Mouse (Mus musculus) midbrain, embryonic 14.5 days (tissue): ENCODE results near the gene Mycbp2. TPM values are rescaled to one million over a fixed set of nuclear protein-coding genes. Genes with fewer than 3 reads are reported as not detected.

Experiments used
- ATAC-seq: fragments of 200-750 bp; cut with Nextera tagmentation; 2 replicates; pipeline ENCODE4 v1.8.0; 2017; ENCODE audit warnings: moderate number of reproducible peaks, moderate library complexity; ENCODE audit not compliant: low FRiP score, low TSS enrichment
- DNase-seq: peaks from one replicate; pipeline ENCODE4 v3.0.0-alpha.2; 2015
- H3K27ac ChIP-seq: fragments of 300-500 bp; sonication (generic); replicated peaks from 2 replicates; pipeline ENCODE4 v1.5.1; 2014; ENCODE audit warnings: mild to moderate bottlenecking, low read depth, low read length, moderate library complexity
- H3K27me3 ChIP-seq: fragments of 300-500 bp; sonication (generic); 2 replicates; pipeline ENCODE4 v1.6.1; 2014; ENCODE audit warnings: low read length, control low read depth, mixed read lengths; ENCODE audit not compliant: control insufficient read depth, insufficient read depth
- H3K36me3 ChIP-seq: fragments of 300-500 bp; sonication (generic); 2 replicates; pipeline ENCODE4 v1.6.1; 2014; ENCODE audit warnings: low read length, control low read depth; ENCODE audit not compliant: control insufficient read depth, insufficient read depth
- H3K4me1 ChIP-seq: fragments of 300-500 bp; sonication (generic); 2 replicates; pipeline ENCODE4 v1.6.1; 2014; ENCODE audit warnings: mild to moderate bottlenecking, antibody characterized with exemption, low read length, control low read depth; ENCODE audit not compliant: control insufficient read depth, insufficient read depth
- H3K4me2 ChIP-seq: fragments of 300-500 bp; sonication (generic); 2 replicates; pipeline ENCODE4 v1.6.1; 2014; ENCODE audit warnings: mild to moderate bottlenecking, low read length, moderate library complexity
- H3K4me3 ChIP-seq: fragments of 300-500 bp; sonication (generic); replicated peaks from 2 replicates; pipeline ENCODE4 v1.5.1; 2014; ENCODE audit warnings: low read depth, low read length
- H3K9ac ChIP-seq: fragments of 300-500 bp; sonication (generic); replicated peaks from 2 replicates; pipeline ENCODE4 v1.6.1; 2014; ENCODE audit warnings: mild to moderate bottlenecking, low read length, moderate library complexity
- H3K9me3 ChIP-seq: fragments of 300-500 bp; sonication (generic); 2 replicates; pipeline ENCODE4 v1.6.1; 2016; ENCODE audit warnings: low read length, control low read depth, mixed read lengths; ENCODE audit not compliant: control insufficient read depth
- WGBS: fragments of 180-500 bp; shearing (Covaris S2); extraction: QIAGEN DNeasy Blood & Tissue Kit; methylation state at CpG from one replicate; pipeline ENCODE4 v1.1.7; 2014; 5-methylcytosine and 5-hydroxymethylcytosine counted together
- polyA plus RNA-seq: library from polyadenylated mRNA; unstranded; fragments of >200 nt; fragmentation: Nextera tagmentation; extraction: Ambion mirVana; gene quantifications from 2 replicates; pipeline ENCODE4 v1.2.1, GENCODE M21; 2014

Mycbp2 gene
- polyA plus RNA-seq, 1 experiment from 2014 or later: 77.6 TPM

DNA sequence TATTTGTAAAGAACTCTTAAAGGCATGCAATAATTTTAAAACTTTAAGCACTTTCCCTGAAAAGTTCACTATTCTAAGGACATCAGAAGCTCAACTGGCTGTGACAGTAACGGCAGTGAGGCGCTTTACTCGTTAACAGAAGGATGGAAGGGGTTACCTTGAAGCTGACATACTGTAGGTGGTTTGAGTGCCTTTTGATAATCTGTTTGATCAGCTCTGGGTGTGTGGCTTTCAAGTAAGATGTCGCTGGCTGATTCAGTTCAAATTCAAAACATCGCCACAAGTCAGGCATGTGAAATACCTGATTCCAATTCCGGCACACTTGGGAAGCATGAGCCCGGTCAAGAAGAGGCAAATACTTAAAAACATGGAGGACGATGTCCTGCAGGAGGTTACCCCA lies 251.6 kb downstream of the Mycbp2 start:
- ATAC-seq: no peak
- peaks cover 38% of the 10 kb centered on the region for H3K36me3 ChIP-seq
- WGBS: 90% methylated on average over 8 of the region's 8 CpGs

DNA sequence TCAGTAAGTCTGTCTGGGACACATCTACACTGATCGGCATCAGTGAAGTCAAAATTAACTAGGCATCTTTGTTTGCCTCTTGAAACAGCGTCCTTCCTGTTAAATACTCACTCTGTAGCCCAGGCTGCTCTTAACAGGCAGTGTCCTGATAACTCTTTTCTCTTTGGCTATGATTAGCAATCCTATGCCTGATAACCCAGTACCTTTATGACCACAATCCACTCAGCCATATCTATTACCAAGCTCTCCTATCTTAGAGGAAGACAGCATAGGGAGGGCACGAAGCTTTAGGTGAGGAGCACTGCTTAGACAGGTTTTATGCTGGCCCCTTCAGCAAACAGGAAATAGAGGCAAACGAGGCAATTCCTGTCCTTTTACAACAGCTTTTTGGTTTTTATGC lies 252.9 kb downstream of the Mycbp2 start:
- H3K9me3 ChIP-seq: no peaks in the 10 kb centered on the region
- no peak overlapping the region for H3K27ac ChIP-seq
- H3K36me3 ChIP-seq: peaks cover 47% of the 10 kb centered on the region
- ATAC-seq (no peak), DNase-seq (no peak)
- peaks cover 20% of the 10 kb centered on the region for H3K4me1 ChIP-seq
- H3K27me3 ChIP-seq: no peaks in the 10 kb centered on the region
- no peak overlapping the region for H3K9ac ChIP-seq
- 94% methylated on average over 4 of the region's 4 CpGs for WGBS
- no peak overlapping the region for H3K4me2 ChIP-seq
- H3K4me3 ChIP-seq: no peak overlapping the region

More for the DNA sequence above, 251.6 kb downstream of the Mycbp2 start:
- H3K27ac ChIP-seq: no peak overlapping the region
- peaks cover 20% of the 10 kb centered on the region for H3K4me1 ChIP-seq
- no peak overlapping the region for H3K4me3 ChIP-seq
- DNase-seq: no peak
- no peak overlapping the region for H3K9ac ChIP-seq
- no peaks in the 10 kb centered on the region for H3K27me3 ChIP-seq
- no peaks in the 10 kb centered on the region for H3K9me3 ChIP-seq
- H3K4me2 ChIP-seq: no peak overlapping the region

DNA sequence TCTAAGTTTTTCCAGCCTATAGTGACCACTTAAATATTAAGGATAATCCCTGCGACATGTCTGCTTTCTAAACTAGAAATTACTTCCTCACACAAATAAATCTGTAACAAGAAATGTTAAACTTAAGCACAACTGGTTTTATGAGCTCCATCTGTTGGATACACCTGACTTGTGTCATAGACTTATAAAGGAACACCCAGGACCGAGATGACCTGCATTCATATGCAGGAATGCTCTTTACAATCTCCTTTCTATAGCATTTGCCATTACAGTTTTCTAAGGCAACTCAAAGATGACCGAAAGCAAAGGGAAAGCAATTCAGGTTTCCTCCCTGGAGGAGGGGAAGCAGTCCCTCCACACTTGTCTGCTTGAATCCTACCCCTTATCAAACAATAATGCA lies 253.4 kb downstream of the Mycbp2 start:
- Histone ChIP-seq H3K27ac (no peak overlapping the region), H3K4me1 (peaks cover 20% of the 10 kb centered on the region), H3K36me3 (peaks cover 50% of the 10 kb centered on the region), H3K9ac (no peak overlapping the region), H3K27me3 (no peaks in the 10 kb centered on the region), H3K4me3 (no peak overlapping the region), H3K9me3 (no peaks in the 10 kb centered on the region), H3K4me2 (no peak overlapping the region)
- DNase-seq: no peak
- ATAC-seq: no peak
- 88% methylated on average over 3 of the region's 3 CpGs for WGBS

DNA sequence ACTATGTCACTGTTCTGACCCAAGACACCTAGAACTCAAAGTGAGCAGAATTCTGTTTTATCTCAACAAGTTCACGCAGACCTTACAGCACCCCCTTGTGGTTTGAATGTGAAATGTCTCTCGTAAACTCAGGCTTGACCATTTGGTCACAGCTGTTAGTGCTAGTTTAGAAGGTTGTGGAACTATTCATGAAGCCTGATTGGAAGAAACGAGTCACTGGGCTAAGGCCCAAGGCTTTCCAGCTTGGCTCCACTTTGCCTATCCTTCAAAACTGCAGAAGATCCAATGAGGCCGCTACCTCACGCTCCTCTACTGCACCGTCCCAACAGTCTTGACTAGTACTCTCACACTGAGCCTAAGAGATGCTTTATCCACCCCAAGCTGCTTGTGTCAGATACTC lies 258.0 kb downstream of the Mycbp2 start:
- no peak overlapping the region for H3K27ac ChIP-seq
- peaks cover 64% of the 10 kb centered on the region for H3K36me3 ChIP-seq
- no peak overlapping the region for H3K4me2 ChIP-seq
- H3K4me3 ChIP-seq: no peak overlapping the region
- DNase-seq (peak; percentile 76), ATAC-seq (no peak)
- WGBS: 73% methylated on average over 6 of the region's 6 CpGs
- H3K27me3 ChIP-seq: no peaks in the 10 kb centered on the region
- H3K4me1 ChIP-seq: no peaks in the 10 kb centered on the region
- no peaks in the 10 kb centered on the region for H3K9me3 ChIP-seq
- no peak overlapping the region for H3K9ac ChIP-seq

DNA sequence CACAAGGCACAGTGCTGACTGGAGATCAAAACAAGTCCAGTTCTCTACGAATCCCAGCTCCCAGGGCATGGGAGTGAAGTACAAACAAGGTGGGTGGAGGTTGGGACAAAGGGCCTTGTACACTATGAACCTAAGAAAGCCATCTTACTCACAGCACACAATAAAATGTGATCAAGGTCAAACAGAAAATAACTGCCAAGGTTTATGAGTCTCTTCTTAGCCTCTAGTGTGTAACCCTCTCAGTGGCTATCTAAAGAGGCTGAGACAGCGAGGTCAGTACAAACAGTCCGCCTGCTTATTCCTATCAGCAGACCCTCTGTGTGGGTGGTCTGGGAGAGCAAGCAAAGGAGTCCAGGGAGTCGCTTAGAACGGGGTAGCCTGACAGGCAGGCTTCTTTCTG lies 258.8 kb downstream of the Mycbp2 start:
- no peak for ATAC-seq
- Histone ChIP-seq H3K4me3 (no peak overlapping the region), H3K27me3 (no peaks in the 10 kb centered on the region), H3K4me1 (no peaks in the 10 kb centered on the region), H3K27ac (no peak overlapping the region), H3K9me3 (no peaks in the 10 kb centered on the region), H3K36me3 (peaks cover 67% of the 10 kb centered on the region), H3K9ac (no peak overlapping the region), H3K4me2 (no peak overlapping the region)
- WGBS: 90% methylated on average over 5 of the region's 5 CpGs
- no peak for DNase-seq

DNA sequence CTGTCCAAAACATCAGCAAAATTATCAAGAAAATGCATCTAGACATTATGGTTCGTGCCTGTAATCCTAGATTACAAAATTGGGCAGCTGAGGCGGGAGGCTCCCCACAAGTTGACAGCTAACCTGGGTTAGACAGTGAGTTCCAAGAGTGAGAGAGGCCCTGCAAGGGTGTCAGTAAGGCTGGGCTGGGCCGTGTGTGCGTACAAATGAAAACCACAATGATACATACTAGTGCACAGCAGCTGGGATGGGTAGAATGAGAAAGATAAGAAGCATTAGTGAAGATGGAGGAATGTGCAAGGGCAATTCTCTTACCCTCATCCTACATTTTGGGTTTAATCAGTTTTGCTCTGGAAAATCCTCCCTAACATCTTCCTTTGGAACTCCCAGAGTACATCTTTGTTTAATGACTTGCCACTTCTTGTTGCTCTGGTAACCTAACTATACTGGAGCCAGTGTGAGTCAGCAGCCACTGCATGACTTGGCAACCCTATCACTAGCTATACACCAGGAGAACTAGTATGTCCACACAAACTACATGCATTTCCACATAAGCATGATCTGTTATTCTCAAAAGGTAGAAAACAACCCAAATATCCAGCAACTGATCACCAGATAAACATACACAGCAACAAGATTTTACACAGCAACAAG lies 259.8 kb downstream of the Mycbp2 start:
- Histone ChIP-seq H3K4me2 (no peak overlapping the region), H3K9ac (no peak overlapping the region), H3K4me1 (no peaks in the 10 kb centered on the region), H3K27me3 (no peaks in the 10 kb centered on the region), H3K36me3 (peaks cover 63% of the 10 kb centered on the region), H3K9me3 (no peaks in the 10 kb centered on the region), H3K27ac (no peak overlapping the region), H3K4me3 (no peak overlapping the region)
- WGBS: 93% methylated on average over 4 of the region's 4 CpGs
- ATAC-seq (no peak), DNase-seq (no peak)

DNA sequence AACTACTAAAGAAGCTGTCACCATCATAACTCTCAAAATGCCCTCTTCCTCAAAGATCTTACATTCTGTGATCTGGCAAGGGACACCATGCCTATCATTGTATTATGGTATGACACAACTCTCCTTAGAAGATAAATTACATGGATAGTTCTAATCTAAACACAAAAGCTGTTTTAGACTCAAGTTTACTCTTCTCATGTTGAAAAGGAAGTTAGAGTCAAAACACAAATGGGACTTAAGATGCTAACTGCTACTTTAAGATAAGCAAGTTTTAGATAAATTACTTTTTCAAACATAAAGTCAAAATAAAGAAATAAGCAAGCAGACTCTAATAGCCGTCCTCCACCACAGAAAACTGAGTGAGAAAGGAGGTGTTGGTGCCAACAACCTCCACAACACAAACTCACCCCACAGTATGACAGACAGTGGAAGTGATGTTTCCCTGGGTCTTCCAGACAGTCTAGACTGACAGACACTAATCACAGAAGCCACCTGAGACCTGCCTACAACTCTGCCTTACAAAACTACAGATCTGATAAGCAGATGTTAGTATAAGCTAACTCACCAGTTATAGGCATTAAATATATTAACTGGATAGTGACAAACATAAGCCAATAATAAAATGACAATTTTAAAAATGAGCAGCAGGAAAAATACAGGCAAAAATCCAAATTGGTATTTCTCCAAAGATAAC lies 260.6 kb downstream of the Mycbp2 start:
- no peaks in the 10 kb centered on the region for H3K27me3 ChIP-seq
- no peak overlapping the region for H3K4me3 ChIP-seq
- no peak overlapping the region for H3K27ac ChIP-seq
- no peaks in the 10 kb centered on the region for H3K4me1 ChIP-seq
- peaks cover 57% of the 10 kb centered on the region for H3K36me3 ChIP-seq
- no peaks in the 10 kb centered on the region for H3K9me3 ChIP-seq
- no peak overlapping the region for H3K9ac ChIP-seq
- 89% methylated on average over 1 of the region's 1 CpGs for WGBS
- no peak for ATAC-seq
- no peak overlapping the region for H3K4me2 ChIP-seq
- DNase-seq: no peak

DNA sequence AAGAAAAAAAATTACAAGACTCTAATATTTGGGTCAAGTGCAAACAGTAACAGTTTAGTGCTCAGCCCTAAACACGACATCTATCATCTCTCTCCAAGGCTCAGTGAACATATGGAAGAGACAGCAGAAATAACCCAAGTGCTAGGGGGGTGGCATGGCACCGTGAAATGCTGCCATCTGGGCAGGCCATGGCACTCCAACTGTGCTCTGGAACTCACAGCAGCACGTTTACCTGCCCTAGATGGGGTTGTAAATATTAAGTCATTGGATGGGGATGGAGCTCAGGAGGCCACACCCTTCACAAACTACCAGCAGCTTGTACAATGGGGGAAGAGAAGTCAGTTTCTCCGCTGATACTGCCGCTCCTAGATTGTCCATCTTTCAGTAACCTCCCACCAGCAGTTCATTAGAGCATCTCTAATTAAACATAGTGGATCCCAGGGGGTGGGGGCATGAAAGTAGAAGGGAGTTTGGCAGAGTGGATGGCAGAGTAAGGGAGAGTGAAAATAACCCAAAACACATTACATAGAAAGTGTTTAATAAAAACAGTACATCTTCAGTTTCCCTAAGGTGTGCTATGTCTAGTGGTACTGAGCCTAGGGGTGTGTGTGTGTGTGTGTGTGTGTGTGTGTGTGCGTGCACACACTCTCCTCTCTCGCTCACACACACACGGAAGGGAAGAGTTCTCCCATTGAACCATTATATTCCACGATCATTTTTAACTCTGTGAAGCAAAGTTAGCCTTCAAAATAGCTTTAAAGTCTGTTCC lies 267.2 kb downstream of the Mycbp2 start:
- WGBS: 86% methylated on average over 9 of the region's 9 CpGs
- H3K36me3 ChIP-seq: peaks cover 35% of the 10 kb centered on the region
- ATAC-seq: no peak
- H3K4me1 ChIP-seq: no peaks in the 10 kb centered on the region
- H3K4me3 ChIP-seq: no peak overlapping the region
- H3K27ac ChIP-seq: no peak overlapping the region
- no peak for DNase-seq
- H3K27me3 ChIP-seq: no peaks in the 10 kb centered on the region
- H3K9me3 ChIP-seq: no peaks in the 10 kb centered on the region
- H3K4me2 ChIP-seq: no peak overlapping the region
- H3K9ac ChIP-seq: no peak overlapping the region
